Mouse (Mus musculus) ovary, adult 2 months (tissue): ENCODE measurements around the gene BC051665. TPM values are rescaled to one million over a fixed set of nuclear protein-coding genes. Genes with fewer than 3 reads are reported as not detected.

Source experiments
- polyA plus RNA-seq: library from polyadenylated mRNA; depleted of rRNA; stranded (reverse); fragments of >200 nt; gene quantifications from 2 replicates; pipeline ENCODE4 v1.2.3, GENCODE M21; 2012; rRNA removed

Gene BC051665
- not detected in 2 replicates for polyA plus RNA-seq

GRCm38 (mm10) chr13:60786264-60786663, at the start of gene BC051665:
Gene BC051665 (minus strand): TSS chr13:60786364.

DNA sequence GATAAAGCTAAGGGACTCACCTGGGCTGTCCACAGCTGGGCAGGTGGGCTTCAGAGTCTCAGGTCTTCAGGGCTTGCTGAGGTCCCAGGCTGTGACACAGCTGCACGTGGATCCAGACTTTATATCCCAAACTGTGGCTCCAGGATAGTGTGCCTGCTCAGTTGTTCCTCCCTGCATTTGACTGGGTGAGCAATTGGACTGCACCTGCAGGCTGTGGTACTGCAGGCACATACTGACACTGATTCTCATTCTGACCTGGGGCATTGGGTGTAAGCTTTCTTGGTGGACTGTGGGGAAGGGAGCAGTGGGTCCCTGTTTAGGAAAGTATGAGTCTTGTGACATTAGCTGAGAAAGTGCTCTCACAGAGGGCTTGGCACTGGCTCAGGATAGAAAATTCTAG, 16.6 kb upstream of the BC051665 start, which contains the start of gene Ctsll3:
Gene Ctsll3 (minus strand): TSS at position 101 of the 400 bp plus-strand sequence.

Other genes starting within 250 kb of the BC051665 start
- gene Dapk1, start 184.4 kb downstream of the BC051665 start, polyA plus RNA-seq, result 122 and 135 TPM in 2 replicates
- not detected in 2 replicates for gene Ctsll3, start 16.5 kb upstream of the BC051665 start, polyA plus RNA-seq
- gene 4930486L24Rik, start 78.1 kb upstream of the BC051665 start, polyA plus RNA-seq, result 0.12 TPM in 1 of 2 replicates, not detected in the other
- 0.14 TPM in 1 of 2 replicates, not detected in the other for gene Gm49392, start 110.5 kb upstream of the BC051665 start, polyA plus RNA-seq
- 0.76 and 1.4 TPM in 2 replicates for gene Ctla2b, start 111.1 kb upstream of the BC051665 start, polyA plus RNA-seq
- not detected in 2 replicates for gene Tpbpb, start 118.5 kb upstream of the BC051665 start, polyA plus RNA-seq
- gene Gm49393, start 149.2 kb upstream of the BC051665 start, polyA plus RNA-seq, result not detected in 2 replicates
- 0.75 TPM in 1 of 2 replicates, not detected in the other for gene Gm49391, start 150.2 kb upstream of the BC051665 start, polyA plus RNA-seq
- 9.6 and 12.4 TPM in 2 replicates for gene Ctla2a, start 150.3 kb upstream of the BC051665 start, polyA plus RNA-seq
- gene Tpbpa, start 155.6 kb upstream of the BC051665 start, polyA plus RNA-seq, result not detected in 2 replicates
- not detected in 2 replicates for gene Ctsj, start 219.6 kb upstream of the BC051665 start, polyA plus RNA-seq